In the genomic region with DNA sequence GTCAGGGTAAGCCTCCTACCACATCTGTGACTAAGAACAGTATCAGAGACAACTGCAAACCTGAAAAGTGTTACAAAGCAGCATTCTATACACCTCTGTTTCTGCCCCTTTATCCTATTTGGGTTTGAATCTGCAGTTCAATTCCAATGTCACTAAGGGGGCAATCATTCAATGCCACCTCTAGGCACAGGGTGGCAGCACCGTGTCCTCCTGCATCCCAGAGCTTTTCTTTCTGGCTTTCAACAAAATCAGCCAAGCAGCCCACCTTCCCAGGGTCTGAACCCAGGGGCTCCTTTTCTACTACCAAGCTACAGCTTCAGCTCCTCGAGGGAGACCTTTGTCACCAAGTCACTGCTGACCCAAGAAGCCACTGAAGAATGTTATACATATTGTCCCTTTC, we compare ENCODE assay signal across 17 mouse cellular contexts. TPM values are rescaled to one million over a fixed set of nuclear protein-coding genes. Genes with fewer than 3 reads are reported as not detected.
DNase-seq lines count a peak whose midpoint lies in the region; ATAC-seq and TF ChIP-seq lines count a peak whose summit lies in the region.
"Had no signal": no experiment of that assay in that cellular context is flagged by ENCODE, and none has a peak within 500 bp of the region (broad histone marks: within the 10 kb centered on the region; RNA-seq: fewer than 3 reads in every experiment).

No protein-coding gene starts in this region.

- no peaks in the 10 kb centered on the region for H3K27me3 ChIP-seq in heart, adult 2 months (ENCODE audit: control insufficient read depth, insufficient read depth, low read length)
- no peaks in the 10 kb centered on the region for H3K27me3 ChIP-seq in CH12.LX (replicated peaks)
- H3K27me3 ChIP-seq: limb, embryonic 15.5 days had no signal

- no peak; the same call in 1 of the 2 replicates for TF ChIP-seq RAD21 in CH12.LX (IDR thresholded peaks at IDR 0.05; ENCODE audit: low read depth, low read length)

- H3K4me1 ChIP-seq in heart, adult 2 months (ENCODE audit: control insufficient read depth, insufficient read depth, low read length) = no peaks in the 10 kb centered on the region
- no peaks in the 10 kb centered on the region for H3K4me1 ChIP-seq in CH12.LX (ENCODE audit: control insufficient read depth in 1 of 2, insufficient read depth in 2 of 2)
- H3K4me1 ChIP-seq: embryonic facial prominence, embryonic 10.5 days; limb, embryonic 15.5 days; midbrain, embryonic 10.5 days had no signal

- DNase-seq in heart, adult 2 months = no peak
- no peak for DNase-seq in heart, adult 9 months (ENCODE audit: low spot score in 2 of 2)
- peak; percentile 15 for DNase-seq in left cerebral cortex, postnatal 4 days
- no peak for DNase-seq in left cerebral cortex, adult 8-10 months (ENCODE audit: low spot score in 2 of 2)
- DNase-seq in CH12.LX (ENCODE audit: extremely low read depth) = no peak
- peak; percentile 1 for DNase-seq in brain, embryonic 14.5 days (ENCODE audit: low read depth)
- DNase-seq: adrenal gland, postnatal 10 days; cerebellum, adult 9-10 months; gastrocnemius, postnatal 36 days; kidney, adult 9 months; thymus, postnatal 36 days had no signal

- intact Hi-C loops in heart, adult 2 months (cut with DNase I) = no loop called here
- intact Hi-C loops in left cerebral cortex, postnatal 4 days (cut with DNase I) = no loop called here

- 65% methylated on average over 2 of the region's 2 CpGs for WGBS in heart, adult 2 months

- dilution Hi-C loops in CH12.LX (cut with MboI; ENCODE audit: extremely low pct_ligation_motif_present, extremely low pct_unique_long_range_greater_than_20kb, low sequenced_read_pairs) = no loop called here

- no peaks in the 10 kb centered on the region for H3K79me2 ChIP-seq in heart, adult 2 months (replicated peaks; ENCODE audit: control insufficient read depth, insufficient read depth, low read length)
- no peaks in the 10 kb centered on the region for H3K79me2 ChIP-seq in CH12.LX (replicated peaks; ENCODE audit: control insufficient read depth, extremely low read depth, insufficient read depth, poor library complexity, severe bottlenecking)

- ATAC-seq in granulocyte monocyte progenitor cell, adult 5-6 weeks (replicated peaks; ENCODE audit: poor library complexity, severe bottlenecking) = no peak

- in situ Hi-C loops in CH12.LX (cut with MboI; ENCODE audit: low pct_ligation_motif_present, low pct_unique_long_range_greater_than_20kb, low sequenced_read_pairs) = no loop called here

- no peak for TF ChIP-seq EP300 in heart, adult 2 months (IDR thresholded peaks at IDR 0.05; ENCODE audit: insufficient read depth, low read depth, low read length)
- no peak for TF ChIP-seq EP300 in CH12.LX (IDR thresholded peaks at IDR 0.05; ENCODE audit: low read length)

- H3K4me3 ChIP-seq in heart, adult 2 months = no peak overlapping the region
- H3K4me3 ChIP-seq in CH12.LX (replicated peaks in 1 of 3; ENCODE audit: low read depth in 2 of 3, low read length in 2 of 3, poor library complexity in 1 of 3) = no peak overlapping the region
- H3K4me3 ChIP-seq: embryonic facial prominence, embryonic 10.5 days; limb, embryonic 15.5 days; midbrain, embryonic 10.5 days had no signal

- no peak overlapping the region for H3K27ac ChIP-seq in heart, adult 2 months
- no peak overlapping the region for H3K27ac ChIP-seq in CH12.LX (ENCODE audit: insufficient read depth, low read depth)
- H3K27ac ChIP-seq: embryonic facial prominence, embryonic 10.5 days; hindbrain, embryonic 14.5 days; limb, embryonic 15.5 days; midbrain, embryonic 10.5 days had no signal

- no peak overlapping the region for H3K4me2 ChIP-seq in CH12.LX (ENCODE audit: insufficient read depth, low read depth, poor library complexity, severe bottlenecking)
- H3K4me2 ChIP-seq: hindbrain, embryonic 14.5 days; limb, embryonic 15.5 days had no signal

- no peaks in the 10 kb centered on the region for H3K9me3 ChIP-seq in CH12.LX (replicated peaks; ENCODE audit: low read length)
- H3K9me3 ChIP-seq: embryonic facial prominence, embryonic 10.5 days; G1E; limb, embryonic 15.5 days; midbrain, embryonic 10.5 days had no signal

- peak; percentile 46 for TF ChIP-seq CTCF in heart, adult 2 months (IDR thresholded peaks at IDR 0.05)
- TF ChIP-seq CTCF in CH12.LX (conservative IDR thresholded peaks at IDR 0.05 in 1 of 2, IDR thresholded peaks at IDR 0.05 in 1 of 2; ENCODE audit: low read depth in 2 of 2, low read length in 2 of 2) = peak in 1 of 2 experiments; percentile 35; a peak in 2 of 4 replicates
- peak; percentile 37; the same call in 1 of the 2 replicates for TF ChIP-seq CTCF in brain, embryonic 14.5 days (IDR thresholded peaks at IDR 0.05; ENCODE audit: borderline replicate concordance, extremely low read depth, insufficient read depth, insufficient read length)

- no peaks in the 10 kb centered on the region for H3K36me3 ChIP-seq in heart, adult 2 months (ENCODE audit: control insufficient read depth, insufficient read depth, low read length)
- H3K36me3 ChIP-seq in CH12.LX (replicated peaks in 1 of 2; ENCODE audit: control insufficient read depth in 1 of 2, insufficient read depth in 1 of 2, low read length in 1 of 2) = peaks cover 59 to 79% of the 10 kb centered on the region in 2 experiments

- TF ChIP-seq POLR2A in heart, adult 2 months (IDR thresholded peaks at IDR 0.05; ENCODE audit: insufficient read depth, low read depth, low read length) = no peak
- no peak for TF ChIP-seq POLR2A in CH12.LX (IDR thresholded peaks at IDR 0.05; ENCODE audit: low read depth, low read length)
- TF ChIP-seq POLR2A in brain, embryonic 14.5 days (IDR thresholded peaks at IDR 0.05; ENCODE audit: borderline replicate concordance, extremely low read depth, insufficient read depth, insufficient read length, poor library complexity, severe bottlenecking) = no peak

- H3K9ac ChIP-seq in heart, adult 2 months (ENCODE audit: low read depth, low read length) = no peak overlapping the region
- H3K9ac ChIP-seq in CH12.LX (ENCODE audit: insufficient read depth, low read depth) = no peak overlapping the region
- H3K9ac ChIP-seq: hindbrain, embryonic 14.5 days; limb, embryonic 15.5 days had no signal

TF ChIP-seq in CH12.LX, 34 proteins besides CTCF, POLR2A, EP300 and RAD21:
- TF ChIP-seq PAX5 (IDR thresholded peaks at IDR 0.05; ENCODE audit: low read length) = no peak
- TF ChIP-seq SMC3 (IDR thresholded peaks at IDR 0.05; ENCODE audit: low read depth, low read length) = peak; percentile 9; the same call in 1 of the 2 replicates

RNA-seq across cellular contexts. Expression of gene Coa6, which starts 16.6 kb away (rescaled TPM):
- total RNA-seq in heart, adult 2 months (2021) = 10 to 100 TPM; 24.1 to 28.9 TPM
- polyA plus RNA-seq in heart, adult 2 months (2012; rRNA removed) = 19.9 and 29.2 TPM in 2 replicates
- 10 to 100 TPM; 21.0 to 23.0 TPM for total RNA-seq in left cerebral cortex, postnatal 4 days (2021)
- 10 to 100 TPM; 21.5 to 28.3 (median 24.5) TPM for total RNA-seq in left cerebral cortex, adult 8-10 months (2022)
- total RNA-seq in CH12.LX (2012; rRNA removed) = 29.1 and 29.8 TPM in 2 replicates
- 30.3 and 36.5 TPM in 2 replicates for total RNA-seq in CH12.LX (2014; rRNA removed)
- 26.1 and 26.6 TPM in 2 replicates for polyA plus RNA-seq in CH12.LX (2012; ENCODE audit: insufficient read length, low read depth)
- 32.4 and 46.8 TPM in 2 replicates for polyA plus RNA-seq in brain, embryonic 14.5 days (2012; rRNA removed)
- total RNA-seq in granulocyte monocyte progenitor cell, adult 5-6 weeks (2014; fragmentation: Nextera tagmentation) = 11.3 and 26.6 TPM in 2 replicates
- 49.5 and 52.8 TPM in 2 replicates for total RNA-seq in granulocyte monocyte progenitor cell, adult 5-6 weeks (2017)

RNA-seq across cellular contexts. Expression of gene Tarbp1, which starts 35.9 kb away (rescaled TPM):
- 1 to 10 TPM; 3.9 to 4.0 TPM for total RNA-seq in heart, adult 2 months (2021)
- polyA plus RNA-seq in heart, adult 2 months (2012; rRNA removed) = 2.5 and 4.9 TPM in 2 replicates
- 1 to 10 TPM; 4.8 to 4.9 TPM for total RNA-seq in left cerebral cortex, postnatal 4 days (2021)
- 1 to 10 TPM; 4.0 to 4.8 (median 4.3) TPM for total RNA-seq in left cerebral cortex, adult 8-10 months (2022)
- total RNA-seq in CH12.LX (2012; rRNA removed) (10.4 and 11.5 TPM in 2 replicates), CH12.LX (2014; rRNA removed) (10.2 and 10.3 TPM in 2 replicates)
- 9.7 and 10.7 TPM in 2 replicates for polyA plus RNA-seq in CH12.LX (2012; ENCODE audit: insufficient read length, low read depth)
- polyA plus RNA-seq in brain, embryonic 14.5 days (2012; rRNA removed) = 5.9 and 6.4 TPM in 2 replicates
- 10.7 and 13.4 TPM in 2 replicates for total RNA-seq in granulocyte monocyte progenitor cell, adult 5-6 weeks (2014; fragmentation: Nextera tagmentation)
- 9.3 and 10.5 TPM in 2 replicates for total RNA-seq in granulocyte monocyte progenitor cell, adult 5-6 weeks (2017)

Comparison
In these comparisons a context has a peak if more than half of its experiments do, and no peak if none do; other contexts are left out.
1. DNase-seq: peak in left cerebral cortex, postnatal 4 days (single experiment) and brain, embryonic 14.5 days (single experiment); none in heart, adult 2 months (0 of 2), heart, adult 9 months (0 of 2), left cerebral cortex, adult 8-10 months (0 of 2) and CH12.LX (single experiment).